Mouse (Mus musculus) testis, adult 2 months (tissue): ENCODE results near the gene Tspan5.

Experiments
- CTCF ChIP-seq: fragments of 200-500 bp; IDR thresholded peaks from 2 replicates; pipeline ENCODE4 v1.5.1; 2012; ENCODE audit warnings: low read depth, mild to moderate bottlenecking, inconsistent platforms, low read length, moderate library complexity; ENCODE audit not compliant: control insufficient read depth, insufficient read depth, insufficient replicate concordance
- POLR2A ChIP-seq: fragments of 200-500 bp; IDR thresholded peaks from 2 replicates; pipeline ENCODE4 v1.6.1; 2012; ENCODE audit warnings: low read depth, mild to moderate bottlenecking, inconsistent platforms, low read length, moderate library complexity; ENCODE audit not compliant: control insufficient read depth

DNA sequence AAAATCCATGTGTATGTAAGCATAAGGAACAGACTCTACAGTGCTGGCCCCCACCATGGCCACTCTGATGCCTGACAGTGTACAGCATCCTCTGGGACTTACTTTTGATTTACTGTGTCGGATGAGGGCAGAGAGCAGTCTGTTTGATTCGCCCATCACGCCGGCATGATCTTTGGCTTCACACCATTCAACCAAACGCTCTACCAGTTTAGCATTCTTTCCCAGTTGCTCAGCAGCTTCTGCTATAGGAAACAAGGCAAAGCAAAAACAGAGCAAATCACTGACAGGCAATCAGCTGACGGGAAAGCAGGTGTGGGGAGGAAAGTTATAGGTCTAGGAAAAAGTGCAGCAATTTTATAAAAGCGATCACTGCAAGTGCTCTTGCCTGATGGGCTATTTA lies 213.2 kb downstream of the Tspan5 start:
- TF ChIP-seq CTCF (no peak), POLR2A (no peak)
